Mouse (Mus musculus) MEL (cell line): ENCODE measurements around the gene Celf2. TPM values are rescaled to one million over a fixed set of nuclear protein-coding genes. Genes with fewer than 3 reads are reported as not detected.

ENCODE experiments used
- DNase-seq: peaks from one replicate; pipeline ENCODE4 v3.0.0; 2011; ENCODE audit warnings: low read depth, low spot score
- H3K27ac ChIP-seq: 2 replicates; pipeline ENCODE4 v1.5.1; 2012; ENCODE audit warnings: low read depth, mild to moderate bottlenecking, control low read depth, low read length, moderate library complexity; ENCODE audit not compliant: control insufficient read depth
- H3K27me3 ChIP-seq, 2 experiments: fragments of 150-350 bp in 1 of 2; sonication (generic) in 1 of 2; 2 replicates each; pipeline ENCODE4 v1.6.1; 2012; ENCODE audit warnings: low read length in 2 of 2, mild to moderate bottlenecking in 2 of 2, improper control_type of control experiment in 1 of 2, moderate library complexity in 1 of 2; ENCODE audit not compliant: insufficient read depth in 2 of 2, control insufficient read depth in 1 of 2
- H3K36me3 ChIP-seq, 2 experiments: 2 replicates each; pipeline ENCODE4 v1.6.1; 2012 to 2014; ENCODE audit warnings: low read length in 2 of 2, improper control_type of control experiment in 1 of 2, inconsistent platforms in 1 of 2, mild to moderate bottlenecking in 1 of 2; ENCODE audit not compliant: insufficient read depth in 2 of 2, control insufficient read depth in 1 of 2
- H3K4me1 ChIP-seq, 2 experiments: fragments of 150-350 bp in 1 of 2; sonication (generic) in 1 of 2; 2 replicates each; pipeline ENCODE4 v1.6.1; 2012; ENCODE audit warnings: low read length in 2 of 2, improper control_type of control experiment in 1 of 2, mild to moderate bottlenecking in 1 of 2; ENCODE audit not compliant: insufficient read depth in 2 of 2, control insufficient read depth in 1 of 2
- H3K4me3 ChIP-seq, 2 experiments: fragments of 150-350 bp in 1 of 2; sonication (generic) in 1 of 2; 2 replicates each; pipeline ENCODE4 v1.5.1; 2012; ENCODE audit warnings: low read depth in 2 of 2, low read length in 2 of 2, mild to moderate bottlenecking in 2 of 2, moderate library complexity in 2 of 2, control low read depth in 1 of 2, improper control_type of control experiment in 1 of 2; ENCODE audit not compliant: control insufficient read depth in 1 of 2, insufficient read depth in 1 of 2
- H3K79me2 ChIP-seq: 2 replicates; pipeline ENCODE4 v1.6.1; 2012; ENCODE audit warnings: mild to moderate bottlenecking, low read length, moderate library complexity; ENCODE audit not compliant: control insufficient read depth, poor library complexity, insufficient read depth
- H3K9ac ChIP-seq: 2 replicates; pipeline ENCODE4 v1.6.1; 2012; ENCODE audit warnings: low read depth, mild to moderate bottlenecking, control low read depth, low read length, moderate library complexity; ENCODE audit not compliant: control insufficient read depth, poor library complexity, severe bottlenecking
- H3K9me3 ChIP-seq: fragments of 150-350 bp; sonication (generic); replicated peaks from 2 replicates; pipeline ENCODE4 v1.6.1; 2012; ENCODE audit warnings: mild to moderate bottlenecking, low read length, improper control_type of control experiment, moderate library complexity; ENCODE audit not compliant: insufficient read depth
- BHLHE40 ChIP-seq: IDR thresholded peaks from 2 replicates; pipeline ENCODE4 v1.6.1; 2012; ENCODE audit warnings: low read depth, mild to moderate bottlenecking, inconsistent platforms, low read length, improper control_type of control experiment, borderline replicate concordance
- CHD1 ChIP-seq: IDR thresholded peaks from 2 replicates; pipeline ENCODE4 v1.6.1; 2012; ENCODE audit warnings: low read depth, mild to moderate bottlenecking, inconsistent platforms, low read length, improper control_type of control experiment
- CHD2 ChIP-seq: IDR thresholded peaks from 2 replicates; pipeline ENCODE4 v1.6.1; 2011; ENCODE audit warnings: low read length, improper control_type of control experiment
- EP300 ChIP-seq, 2 experiments: IDR thresholded peaks; 2 replicates each; pipeline ENCODE4 v1.6.1; 2011; ENCODE audit warnings: improper control_type of control experiment in 2 of 2, low read length in 2 of 2, low read depth in 1 of 2, mild to moderate bottlenecking in 1 of 2
- ETS1 ChIP-seq: IDR thresholded peaks from 2 replicates; pipeline ENCODE4 v1.6.1; 2012; ENCODE audit warnings: low read depth, mild to moderate bottlenecking, inconsistent platforms, low read length, improper control_type of control experiment, moderate library complexity
- GATA1 ChIP-seq: IDR thresholded peaks from 2 replicates; pipeline ENCODE4 v1.6.1; 2011; ENCODE audit warnings: low read depth, low read length, improper control_type of control experiment
- HCFC1 ChIP-seq: IDR thresholded peaks from 2 replicates; pipeline ENCODE4 v1.6.1; 2012; ENCODE audit warnings: low read depth, mild to moderate bottlenecking, inconsistent platforms, low read length, improper control_type of control experiment, moderate library complexity
- JUND ChIP-seq: IDR thresholded peaks from 2 replicates; pipeline ENCODE4 v1.6.1; 2011; ENCODE audit warnings: low read depth, mild to moderate bottlenecking, improper control_type of control experiment, low read length
- KAT2A ChIP-seq: conservative IDR thresholded peaks from 2 replicates; pipeline ENCODE4 v1.6.1; 2012; ENCODE audit warnings: low read depth, low read length, improper control_type of control experiment, inconsistent platforms
- MAFK ChIP-seq: IDR thresholded peaks from 2 replicates; pipeline ENCODE4 v1.6.1; 2011; ENCODE audit warnings: low read depth, mild to moderate bottlenecking, low read length, improper control_type of control experiment, borderline replicate concordance
- MAX ChIP-seq: IDR thresholded peaks from 2 replicates; pipeline ENCODE4 v1.6.1; 2011; ENCODE audit warnings: low read length, improper control_type of control experiment
- MXI1 ChIP-seq: IDR thresholded peaks from 2 replicates; pipeline ENCODE4 v1.6.1; 2011; ENCODE audit warnings: mild to moderate bottlenecking, low read depth, low read length, improper control_type of control experiment
- MYB ChIP-seq: IDR thresholded peaks from 2 replicates; pipeline ENCODE4 v1.6.1; 2011; ENCODE audit warnings: mild to moderate bottlenecking, low read depth, low read length, improper control_type of control experiment
- MYC ChIP-seq: IDR thresholded peaks from 2 replicates; pipeline ENCODE4 v1.6.1; 2011; ENCODE audit warnings: low read depth, mild to moderate bottlenecking, low read length, improper control_type of control experiment, moderate library complexity
- NRF1 ChIP-seq: IDR thresholded peaks from 2 replicates; pipeline ENCODE4 v1.6.1; 2014; ENCODE audit warnings: low read depth, mild to moderate bottlenecking, inconsistent platforms, low read length, improper control_type of control experiment, moderate library complexity; ENCODE audit not compliant: poor library complexity, insufficient read depth, severe bottlenecking
- POLR2A ChIP-seq, 2 experiments: IDR thresholded peaks; 2 replicates each; pipeline ENCODE4 v1.6.1; 2011 to 2012; ENCODE audit warnings: low read length in 2 of 2, mild to moderate bottlenecking in 2 of 2, control low read depth in 1 of 2, improper control_type of control experiment in 1 of 2, low read depth in 1 of 2, moderate library complexity in 1 of 2; ENCODE audit not compliant: control insufficient read depth in 1 of 2, insufficient read depth in 1 of 2, poor library complexity in 1 of 2
- POLR2AphosphoS2 ChIP-seq: IDR thresholded peaks from 2 replicates; pipeline ENCODE4 v1.6.1; 2011; ENCODE audit warnings: low read length, improper control_type of control experiment
- POLR2AphosphoS5 ChIP-seq: IDR thresholded peaks from 2 replicates; pipeline ENCODE4 v1.6.1; 2012; ENCODE audit warnings: low read depth, borderline replicate concordance, mild to moderate bottlenecking, inconsistent platforms, low read length, moderate library complexity, mixed read lengths
- RAD21 ChIP-seq: IDR thresholded peaks from 2 replicates; pipeline ENCODE4 v1.6.1; 2011; ENCODE audit warnings: mild to moderate bottlenecking, low read depth, low read length, improper control_type of control experiment
- RCOR1 ChIP-seq: IDR thresholded peaks from 2 replicates; pipeline ENCODE4 v1.6.1; 2012; ENCODE audit warnings: low read depth, mild to moderate bottlenecking, inconsistent platforms, low read length, improper control_type of control experiment
- TBP ChIP-seq: IDR thresholded peaks from 2 replicates; pipeline ENCODE4 v1.8.0; 2011; ENCODE audit warnings: low read depth, low read length, improper control_type of control experiment
- TCF12 ChIP-seq: IDR thresholded peaks from 2 replicates; pipeline ENCODE4 v1.6.1; 2014; ENCODE audit warnings: low read depth, mild to moderate bottlenecking, inconsistent platforms, low read length, improper control_type of control experiment, moderate library complexity
- UBTF ChIP-seq: IDR thresholded peaks from 2 replicates; pipeline ENCODE4 v1.6.1; 2012; ENCODE audit warnings: low read depth, mild to moderate bottlenecking, inconsistent platforms, low read length, improper control_type of control experiment, moderate library complexity, borderline replicate concordance; ENCODE audit not compliant: insufficient read depth
- ZC3H11A ChIP-seq: IDR thresholded peaks from 2 replicates; pipeline ENCODE4 v1.6.1; 2012; ENCODE audit warnings: low read depth, mild to moderate bottlenecking, inconsistent platforms, low read length, improper control_type of control experiment
- ZKSCAN1 ChIP-seq: IDR thresholded peaks from 2 replicates; pipeline ENCODE4 v1.6.1; 2012; ENCODE audit warnings: low read depth, mild to moderate bottlenecking, inconsistent platforms, low read length, improper control_type of control experiment, moderate library complexity
- ZMIZ1 ChIP-seq: IDR thresholded peaks from 2 replicates; pipeline ENCODE4 v1.6.1; 2012; ENCODE audit warnings: low read depth, mild to moderate bottlenecking, inconsistent platforms, low read length, improper control_type of control experiment, moderate library complexity
- ZNF384 ChIP-seq: IDR thresholded peaks from 2 replicates; pipeline ENCODE4 v1.6.1; 2012; ENCODE audit warnings: low read depth, mild to moderate bottlenecking, inconsistent platforms, low read length, improper control_type of control experiment
- polyA plus RNA-seq, 2 experiments: library from polyadenylated mRNA; stranded (reverse) in 1 of 2; unstranded in 1 of 2; fragments of >175 nt in 1 of 2; fragments of >200 nt in 1 of 2; gene quantifications; 2 replicates each; pipeline versions ENCODE4 v1.2.1 to v1.2.4; 2012; ENCODE audit warnings: low replicate concordance in 2 of 2, low read depth in 1 of 2; ENCODE audit not compliant: insufficient read length in 2 of 2, insufficient read depth in 1 of 2, missing spikeins in 1 of 2
- total RNA-seq: library from RNA; depleted of rRNA; stranded (reverse); fragments of 300-350 nt; gene quantifications from 2 replicates; pipeline ENCODE4 v1.2.3, GENCODE M21; 2012

The Celf2 gene
- total and polyA plus RNA-seq, 3 experiments: 8.9 to 16.7 TPM; not detected in 1

DNA sequence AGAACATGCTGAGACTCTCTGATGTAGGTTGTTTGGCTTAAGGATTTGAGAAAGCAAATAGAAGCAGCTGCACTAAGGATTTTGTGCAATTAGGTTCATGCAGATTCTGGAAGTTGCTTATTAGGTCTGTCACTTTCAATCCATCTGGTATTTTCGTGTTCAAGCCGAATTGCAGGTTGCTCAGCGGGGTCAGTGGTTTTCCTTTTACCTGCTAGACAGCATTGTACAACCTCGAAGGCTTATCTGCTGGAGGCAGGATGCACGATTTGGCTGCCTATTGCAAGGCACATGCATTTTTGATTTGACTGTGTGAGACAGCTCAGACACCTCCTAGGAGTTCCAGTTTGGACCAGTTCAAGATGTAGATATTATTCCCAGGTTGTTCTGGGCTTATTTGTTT lies 149.8 kb downstream of the Celf2 start:
- Histone ChIP-seq H3K27ac (no peak overlapping the region), H3K4me3 (no peak overlapping the region), H3K4me1 (no peaks in the 10 kb centered on the region), H3K79me2 (no peaks in the 10 kb centered on the region), H3K9me3 (no peaks in the 10 kb centered on the region), H3K36me3 (no peaks in the 10 kb centered on the region), H3K9ac (no peak overlapping the region), H3K27me3 (no peaks in the 10 kb centered on the region)
- TF ChIP-seq HCFC1: no peak
- no peak for TF ChIP-seq JUND
- TF ChIP-seq EP300 (IDR thresholded peaks at IDR 0.05; ENCODE audit: low read depth in 1 of 2, low read length in 2 of 2): no peak
- no peak for TF ChIP-seq ZMIZ1
- TF ChIP-seq ETS1: no peak
- no peak for TF ChIP-seq MYC
- DNase-seq: no peak

DNA sequence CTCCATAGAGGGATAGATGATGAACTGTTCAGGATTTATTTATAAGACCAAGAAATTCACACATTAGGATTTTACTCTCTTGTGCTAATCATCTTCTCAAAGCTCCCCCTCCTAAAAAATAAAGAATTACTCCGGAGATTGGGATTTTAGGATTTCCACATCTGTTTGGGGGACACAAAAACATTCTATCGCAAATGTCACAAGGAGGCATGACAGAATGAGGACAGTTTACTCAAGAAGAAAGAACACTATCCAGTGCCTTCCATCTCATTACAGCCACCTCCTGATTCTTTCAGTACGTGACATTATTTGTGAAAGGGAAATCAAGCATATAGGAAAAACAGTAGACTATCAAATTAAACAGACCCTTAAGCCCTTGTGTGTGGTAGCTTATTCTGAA lies 150.5 kb downstream of the Celf2 start:
- no peaks in the 10 kb centered on the region for H3K27me3 ChIP-seq
- no peak for DNase-seq
- TF ChIP-seq UBTF (no peak), ZKSCAN1 (no peak), TBP (no peak), MYB (no peak), NRF1 (no peak), MAX (no peak), ZNF384 (no peak), RCOR1 (no peak), CHD1 (no peak), MXI1 (no peak)
- no peak overlapping the region for H3K9ac ChIP-seq
- no peaks in the 10 kb centered on the region for H3K4me1 ChIP-seq
- H3K9me3 ChIP-seq: no peaks in the 10 kb centered on the region
- H3K36me3 ChIP-seq: no peaks in the 10 kb centered on the region
- H3K79me2 ChIP-seq: no peaks in the 10 kb centered on the region
- H3K27ac ChIP-seq: no peak overlapping the region
- H3K4me3 ChIP-seq: no peak overlapping the region

GRCm38 (mm10) chr2:7351234-7351633 lies 158.1 kb downstream of the Celf2 start:
- H3K36me3 ChIP-seq: no peaks in the 10 kb centered on the region
- TF ChIP-seq MYB (no peak), GATA1 (no peak), BHLHE40 (no peak), ZMIZ1 (no peak), CHD2 (no peak), POLR2AphosphoS5 (no peak), ZC3H11A (no peak), TBP (no peak), MAFK (no peak), NRF1 (no peak), TCF12 (no peak), POLR2A (IDR thresholded peaks at IDR 0.05; ENCODE audit: control insufficient read depth in 1 of 2, insufficient read depth in 1 of 2, low read depth in 1 of 2, low read length in 2 of 2, poor library complexity in 1 of 2) (no peak), POLR2AphosphoS2 (no peak), MAX (no peak), ZKSCAN1 (no peak), KAT2A (no peak), RAD21 (no peak)
- H3K79me2 ChIP-seq: no peaks in the 10 kb centered on the region
- no peak for DNase-seq
- H3K9ac ChIP-seq: no peak overlapping the region
- H3K27me3 ChIP-seq: no peaks in the 10 kb centered on the region
- H3K9me3 ChIP-seq: no peaks in the 10 kb centered on the region
- no peaks in the 10 kb centered on the region for H3K4me1 ChIP-seq
- H3K4me3 ChIP-seq: no peak overlapping the region
- H3K27ac ChIP-seq: no peak overlapping the region
